Mouse (Mus musculus) kidney, adult 9 months (tissue): ENCODE data around the gene Cox16.

Source experiments
- DNase-seq: peaks from one replicate; pipeline ENCODE4 v3.0.0; 2022

Gene Cox16

DNA sequence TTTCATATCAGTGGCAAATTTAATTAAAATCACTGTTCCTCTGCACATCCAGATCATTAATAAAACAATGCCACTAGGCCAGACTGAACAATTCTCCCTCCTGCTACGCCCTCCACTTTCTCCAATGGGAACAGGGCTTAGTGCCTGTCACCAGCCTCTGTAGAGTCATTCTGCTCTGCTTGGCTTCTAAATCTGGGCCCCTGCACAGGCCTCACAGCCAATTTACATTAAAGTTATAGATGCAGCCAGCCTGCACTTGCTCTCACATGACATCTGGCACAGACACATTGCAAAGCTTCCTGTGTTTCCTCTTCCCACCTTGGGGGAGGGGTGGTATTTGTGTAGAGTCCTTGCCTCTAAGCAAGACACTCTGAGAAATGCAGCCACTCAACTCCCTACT lies 163.9 kb downstream of the Cox16 start:
- no peak for DNase-seq

DNA sequence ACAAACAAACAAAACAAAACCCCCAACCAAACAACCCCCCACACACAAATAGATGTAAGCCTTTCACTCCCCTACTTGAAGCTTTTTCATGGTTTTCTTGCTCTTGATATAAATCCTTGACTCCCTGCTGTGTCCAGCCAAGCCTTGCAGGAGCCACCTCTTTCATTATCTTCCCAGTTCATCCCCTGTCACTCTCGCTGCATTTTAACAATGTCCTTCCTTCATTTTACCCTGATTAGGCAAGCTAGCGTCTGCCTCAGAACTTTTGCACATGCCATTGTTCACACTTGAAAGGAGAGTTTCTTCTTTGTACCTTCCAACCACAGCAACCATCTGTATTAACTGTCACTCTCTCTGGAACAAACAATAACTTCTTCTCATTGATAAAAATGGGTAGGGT lies 167.1 kb downstream of the Cox16 start:
- no peak for DNase-seq

DNA sequence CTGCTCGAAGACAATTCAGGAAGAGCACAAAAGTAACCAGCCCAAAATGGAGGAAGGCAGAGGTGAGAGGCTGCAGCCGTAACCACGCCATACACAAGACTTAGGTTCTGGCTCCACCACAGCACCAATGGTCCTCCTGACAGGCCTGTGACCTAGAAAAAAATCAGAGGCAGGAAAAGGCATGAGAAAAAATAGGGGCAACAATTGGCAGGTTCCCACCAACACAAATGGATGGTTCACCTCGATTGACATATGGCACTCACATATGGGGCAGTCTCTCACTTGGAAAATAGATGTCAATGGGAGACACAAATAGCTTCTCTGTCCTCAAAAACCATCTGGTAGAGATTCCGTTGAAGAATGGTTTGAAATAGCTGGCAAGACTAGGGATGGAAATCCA lies 169.0 kb downstream of the Cox16 start:
- DNase-seq = no peak
